27 mouse cellular contexts compared by ENCODE assay signal in the genomic region with DNA sequence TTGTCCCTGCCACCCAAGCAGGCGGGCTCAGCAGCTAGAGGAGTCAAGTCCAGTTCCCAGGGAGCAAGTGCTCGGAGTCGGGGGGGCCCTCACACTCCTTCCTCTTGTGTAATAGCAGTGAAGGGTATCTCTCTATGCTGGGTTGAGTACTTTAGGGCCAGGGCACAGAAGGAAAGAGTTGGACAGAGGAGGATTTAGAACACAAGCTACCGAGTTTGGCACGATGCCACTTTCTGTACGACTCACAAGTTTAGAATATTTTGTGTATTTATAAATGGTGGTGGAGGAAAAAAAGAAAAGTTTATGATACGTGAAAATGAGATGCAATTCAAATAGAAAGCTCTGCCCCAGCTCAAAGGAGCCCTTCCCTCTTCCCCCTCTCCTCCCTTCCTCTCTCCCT. TPM values are rescaled to one million over a fixed set of nuclear protein-coding genes. Genes with fewer than 3 reads are reported as not detected.
DNase-seq lines count a peak whose midpoint lies in the region; ATAC-seq and TF ChIP-seq lines count a peak whose summit lies in the region.
"Had no signal": no experiment of that assay in that cellular context is flagged by ENCODE, and none has a peak within 500 bp of the region (broad histone marks: within the 10 kb centered on the region; RNA-seq: fewer than 3 reads in every experiment).

No protein-coding gene starts in this region.

- DNase-seq in gastrocnemius, adult 2 months, result no peak
- no peak for DNase-seq in gastrocnemius, postnatal 4 days (ENCODE audit: low spot score in 2 of 2)
- DNase-seq in lung, adult 18-20 months, result peak; percentile 38 to 45
- DNase-seq in lung, adult 2 months, result no peak
- DNase-seq in stomach, postnatal 0 days (ENCODE audit: low spot score), result no peak
- DNase-seq in spleen, adult 12 weeks (ENCODE audit: low spot score), result no peak
- DNase-seq: adrenal gland, postnatal 36 days; cerebellum, adult 11 months; layer of hippocampus, adult 9-11 months; liver, embryonic 13.5 days had no signal

- no peak for TF ChIP-seq CTCF in gastrocnemius, adult 2 months (IDR thresholded peaks at IDR 0.05)
- no peak for TF ChIP-seq CTCF in lung, adult 2 months (IDR thresholded peaks at IDR 0.05; ENCODE audit: insufficient read depth, low read length)
- no peak for TF ChIP-seq CTCF in stomach, postnatal 0 days (IDR thresholded peaks at IDR 0.05; ENCODE audit: low read depth)

- 39% methylated on average over 7 of the region's 7 CpGs for WGBS in lung, adult 2 months
- WGBS in lung, embryonic 16.5 days, result 33% methylated on average over 7 of the region's 7 CpGs
- 52% methylated on average over 7 of the region's 7 CpGs for WGBS in stomach, postnatal 0 days

- no peak overlapping the region for H3K4me3 ChIP-seq in gastrocnemius, adult 2 months
- no peak overlapping the region for H3K4me3 ChIP-seq in lung, adult 2 months (replicated peaks; ENCODE audit: extremely low read depth, low read depth, low read length)
- H3K4me3 ChIP-seq in lung, embryonic 16.5 days (ENCODE audit: low read length), result no peak overlapping the region
- H3K4me3 ChIP-seq in stomach, postnatal 0 days (ENCODE audit: low read depth, low read length), result no peak overlapping the region
- H3K4me3 ChIP-seq: embryonic facial prominence, embryonic 12.5 days; hindbrain, embryonic 10.5 days; intestine, embryonic 15.5 days; liver, embryonic 13.5 days; midbrain, embryonic 12.5 days had no signal

- H3K4me2 ChIP-seq in lung, embryonic 16.5 days (ENCODE audit: low read depth, low read length), result no peak overlapping the region; the same call in 1 of the 2 replicates
- no peak overlapping the region for H3K4me2 ChIP-seq in stomach, postnatal 0 days (replicated peaks; ENCODE audit: low read depth)
- H3K4me2 ChIP-seq: embryonic facial prominence, embryonic 12.5 days; heart, embryonic 11.5 days; intestine, embryonic 15.5 days; liver, embryonic 13.5 days; midbrain, embryonic 12.5 days had no signal

- no peak for TF ChIP-seq POLR2A in lung, adult 2 months (IDR thresholded peaks at IDR 0.05; ENCODE audit: borderline replicate concordance, extremely low read depth, low read depth, low read length)

- intact Hi-C loops in gastrocnemius, adult 2 months (cut with DNase I), result no loop called here

- 0 out of 2 replicates have a peak, but pooled peaks have one; percentile 30 for ATAC-seq in lung, embryonic 16.5 days (ENCODE audit: low read depth)
- ATAC-seq in megakaryocyte progenitor cell, adult 5-6 weeks (replicated peaks; ENCODE audit: poor library complexity), result peak; percentile 45
- no peak for ATAC-seq in stomach, postnatal 0 days (ENCODE audit: low FRiP score, low TSS enrichment)
- ATAC-seq: hindbrain, embryonic 16.5 days; intestine, embryonic 15.5 days had no signal

- H3K27me3 ChIP-seq in lung, embryonic 16.5 days (ENCODE audit: control insufficient read depth, insufficient read depth, low read depth, low read length), result no peaks in the 10 kb centered on the region
- H3K27me3 ChIP-seq in stomach, postnatal 0 days (ENCODE audit: control insufficient read depth, insufficient read depth, low read length), result no peaks in the 10 kb centered on the region
- H3K27me3 ChIP-seq: embryonic facial prominence, embryonic 12.5 days; intestine, embryonic 15.5 days; liver, embryonic 13.5 days; midbrain, embryonic 12.5 days had no signal

- no peak overlapping the region for H3K9ac ChIP-seq in lung, embryonic 16.5 days (ENCODE audit: low read length)
- H3K9ac ChIP-seq in stomach, postnatal 0 days (ENCODE audit: low read length), result no peak overlapping the region
- H3K9ac ChIP-seq: embryonic facial prominence, embryonic 12.5 days; intestine, embryonic 15.5 days; liver, embryonic 13.5 days; midbrain, embryonic 12.5 days had no signal

- TF ChIP-seq EP300 in stomach, postnatal 0 days (optimal IDR thresholded peaks at IDR 0.05), result no peak

- H3K36me3 ChIP-seq in lung, embryonic 16.5 days (ENCODE audit: control insufficient read depth, insufficient read depth, low read length), result no peaks in the 10 kb centered on the region
- H3K36me3 ChIP-seq in stomach, postnatal 0 days (ENCODE audit: control insufficient read depth, insufficient read depth, low read length), result no peaks in the 10 kb centered on the region
- H3K36me3 ChIP-seq: embryonic facial prominence, embryonic 12.5 days; hindbrain, embryonic 10.5 days; intestine, embryonic 15.5 days; liver, embryonic 13.5 days; midbrain, embryonic 12.5 days had no signal

- H3K9me3 ChIP-seq in lung, embryonic 16.5 days (ENCODE audit: control insufficient read depth, low read length), result no peaks in the 10 kb centered on the region
- H3K9me3 ChIP-seq in stomach, postnatal 0 days (ENCODE audit: control insufficient read depth, low read length), result no peaks in the 10 kb centered on the region
- H3K9me3 ChIP-seq: embryonic facial prominence, embryonic 12.5 days; hindbrain, embryonic 10.5 days; intestine, embryonic 15.5 days; liver, embryonic 13.5 days; midbrain, embryonic 12.5 days had no signal

- H3K4me1 ChIP-seq in lung, adult 2 months (ENCODE audit: control insufficient read depth, insufficient read depth, low read length), result peaks cover 5% of the 10 kb centered on the region; the same call in 1 of the 2 replicates
- peaks cover 39% of the 10 kb centered on the region for H3K4me1 ChIP-seq in lung, embryonic 16.5 days (replicated peaks; ENCODE audit: control insufficient read depth, insufficient read depth, low read length)
- H3K4me1 ChIP-seq in stomach, postnatal 0 days (replicated peaks; ENCODE audit: control insufficient read depth, insufficient read depth), result no peaks in the 10 kb centered on the region

- peak overlapping the region; percentile 6; the same call in 1 of the 2 replicates for H3K27ac ChIP-seq in gastrocnemius, adult 2 months
- H3K27ac ChIP-seq in lung, embryonic 16.5 days (ENCODE audit: low read length), result peak overlapping the region; percentile 77
- H3K27ac ChIP-seq in stomach, postnatal 0 days (replicated peaks), result no peak overlapping the region
- H3K27ac ChIP-seq: embryonic facial prominence, embryonic 12.5 days; hindbrain, embryonic 10.5 days; intestine, embryonic 15.5 days; liver, embryonic 13.5 days; midbrain, embryonic 12.5 days had no signal

RNA-seq across cellular contexts. Expression of a gene that starts 5.1 kb away (rescaled TPM):
- total RNA-seq in gastrocnemius, adult 2 months (2021), result not detected
- not detected for total RNA-seq in gastrocnemius, postnatal 4 days (2021)
- polyA plus RNA-seq in lung, adult 2 months (2012; rRNA removed), result 2.3 and 3.0 TPM in 2 replicates
- 0.31 and 0.55 TPM in 2 replicates for polyA plus RNA-seq in lung, embryonic 16.5 days (2015; fragmentation: Nextera tagmentation; extraction: Ambion mirVana)
- not detected in 2 replicates for total RNA-seq in megakaryocyte progenitor cell, adult 5-6 weeks (2015)
- total RNA-seq in megakaryocyte progenitor cell, adult 5-6 weeks (2017), result not detected in 2 replicates
- 0.19 and 0.21 TPM in 2 replicates for polyA plus RNA-seq in stomach, postnatal 0 days (2015; fragmentation: Nextera tagmentation; extraction: Ambion mirVana)
- total RNA-seq: adrenal gland, postnatal 36 days; gastrocnemius, adult 18-20 months; left cerebral cortex, adult 18-20 months; left cerebral cortex, postnatal 36 days; monocyte, adult 5-6 weeks; neutrophil, adult 5-6 weeks had no signal
- polyA plus RNA-seq: embryonic facial prominence, embryonic 12.5 days; forebrain, embryonic 11.5 days; heart, embryonic 11.5 days; heart, postnatal 0 days; hindbrain, embryonic 10.5 days; hindbrain, embryonic 16.5 days; limb, embryonic 14.5 days; liver, embryonic 13.5 days; midbrain, embryonic 12.5 days had no signal

RNA-seq across cellular contexts. Expression of a gene that starts 7.9 kb away (rescaled TPM):
- total RNA-seq in gastrocnemius, adult 2 months (2021), result under 1 TPM; 0.33 to 0.45 TPM
- under 1 TPM; 0.23 to 0.49 TPM for total RNA-seq in gastrocnemius, postnatal 4 days (2021)
- polyA plus RNA-seq in lung, adult 2 months (2012; rRNA removed), result 9.0 and 11.8 TPM in 2 replicates
- polyA plus RNA-seq in lung, embryonic 16.5 days (2015; fragmentation: Nextera tagmentation; extraction: Ambion mirVana), result 0.11 and 0.34 TPM in 2 replicates
- total RNA-seq in megakaryocyte progenitor cell, adult 5-6 weeks (2015), result not detected in 2 replicates
- total RNA-seq in megakaryocyte progenitor cell, adult 5-6 weeks (2017), result not detected in 2 replicates
- polyA plus RNA-seq in stomach, postnatal 0 days (2015; fragmentation: Nextera tagmentation; extraction: Ambion mirVana), result 0.51 and 0.61 TPM in 2 replicates
- total RNA-seq: adrenal gland, postnatal 36 days; left cerebral cortex, adult 18-20 months; left cerebral cortex, postnatal 36 days; monocyte, adult 5-6 weeks had no signal
- polyA plus RNA-seq: embryonic facial prominence, embryonic 12.5 days; forebrain, embryonic 11.5 days; heart, embryonic 11.5 days; heart, postnatal 0 days; hindbrain, embryonic 10.5 days; hindbrain, embryonic 16.5 days; intestine, embryonic 15.5 days; large intestine, adult 2 months; midbrain, embryonic 12.5 days had no signal

Comparison
In these comparisons a context has a peak if more than half of its experiments do, and no peak if none do; other contexts are left out.
1. DNase-seq: peak in lung, adult 18-20 months (2 of 2); none in gastrocnemius, adult 2 months (single experiment), gastrocnemius, postnatal 4 days (0 of 2), lung, adult 2 months (single experiment), stomach, postnatal 0 days (single experiment) and spleen, adult 12 weeks (single experiment).